Mouse (Mus musculus): Measurements from ENCODE around the gene Prkaa1. TPM values are rescaled to one million over a fixed set of nuclear protein-coding genes. Genes with fewer than 3 reads are reported as not detected.
A peak's percentile ranks its signal among the peaks of the same experiment; 100 is the strongest.

The Prkaa1 gene
- polyA plus RNA-seq, 1 experiment from 2014 or later: 12.9 TPM

DNA sequence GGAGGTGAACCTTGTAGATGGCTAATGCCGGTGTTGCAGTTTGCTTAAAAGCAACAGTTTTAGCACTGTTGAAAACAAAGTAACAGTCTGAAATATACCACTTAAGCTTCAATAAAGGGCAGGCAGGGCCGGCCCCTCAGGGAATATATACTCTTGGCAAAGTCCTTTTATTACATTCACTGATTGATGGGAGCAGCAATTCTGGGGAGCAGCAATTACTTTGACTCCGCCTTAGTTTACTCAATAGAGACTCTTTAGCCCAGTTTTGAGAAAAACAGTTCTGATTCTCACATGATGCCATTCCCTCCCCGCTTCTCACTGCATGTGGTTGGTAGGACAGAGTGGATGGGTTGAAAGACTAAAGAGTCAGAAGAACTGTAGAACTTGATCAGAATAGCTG, 5.5 kb downstream of the Prkaa1 start:
- no peaks in the 10 kb centered on the region for H3K9me3 ChIP-seq (replicated peaks; ENCODE audit: control insufficient read depth, low read length, poor library complexity, severe bottlenecking)
- H3K9ac ChIP-seq (ENCODE audit: low read depth, low read length): no peak overlapping the region
- peaks cover 20% of the 10 kb centered on the region for H3K4me1 ChIP-seq (ENCODE audit: control insufficient read depth, insufficient read depth, low read length)
- ATAC-seq: no peak
- no peaks in the 10 kb centered on the region for H3K36me3 ChIP-seq (ENCODE audit: control insufficient read depth, insufficient read depth, low read length)
- H3K4me3 ChIP-seq (ENCODE audit: low read depth, low read length): no peak overlapping the region
- no peak overlapping the region for H3K4me2 ChIP-seq (ENCODE audit: low read length)
- no peak overlapping the region for H3K27ac ChIP-seq (ENCODE audit: low read length)
- no peaks in the 10 kb centered on the region for H3K27me3 ChIP-seq (ENCODE audit: control insufficient read depth, insufficient read depth, low read depth, low read length)
- WGBS: 80% methylated on average over 4 of the region's 4 CpGs

DNA sequence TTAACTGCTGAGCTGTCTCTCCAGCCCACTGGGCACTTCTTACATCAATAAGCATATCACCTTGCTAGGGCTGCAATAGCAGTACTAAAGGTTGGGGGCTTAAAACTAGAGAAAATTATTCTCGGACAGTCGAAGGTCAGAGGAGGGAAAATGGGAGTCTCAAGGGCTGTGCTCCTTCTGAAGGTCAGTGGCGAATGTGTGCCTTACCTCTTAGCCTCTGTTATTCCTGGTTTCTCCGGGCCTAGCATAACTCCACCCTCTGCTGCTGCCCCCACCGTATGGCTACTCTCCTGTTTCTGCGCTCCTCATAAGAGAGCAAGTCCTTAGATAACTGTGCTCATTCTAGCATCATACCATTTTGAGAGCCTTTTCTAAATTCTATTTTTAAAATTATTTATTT, 8.5 kb downstream of the Prkaa1 start:
- Histone ChIP-seq H3K9me3 (replicated peaks; ENCODE audit: control insufficient read depth, low read length, poor library complexity, severe bottlenecking) (no peaks in the 10 kb centered on the region), H3K27me3 (ENCODE audit: control insufficient read depth, insufficient read depth, low read depth, low read length) (no peaks in the 10 kb centered on the region), H3K4me3 (ENCODE audit: low read depth, low read length) (no peak overlapping the region), H3K36me3 (ENCODE audit: control insufficient read depth, insufficient read depth, low read length) (no peaks in the 10 kb centered on the region), H3K4me1 (ENCODE audit: control insufficient read depth, insufficient read depth, low read length) (peaks cover 12% of the 10 kb centered on the region; the same call in 1 of the 2 replicates), H3K27ac (ENCODE audit: low read length) (no peak overlapping the region), H3K9ac (ENCODE audit: low read depth, low read length) (no peak overlapping the region), H3K4me2 (ENCODE audit: low read length) (no peak overlapping the region)
- 95% methylated on average over 6 of the region's 6 CpGs for WGBS
- ATAC-seq: no peak

DNA sequence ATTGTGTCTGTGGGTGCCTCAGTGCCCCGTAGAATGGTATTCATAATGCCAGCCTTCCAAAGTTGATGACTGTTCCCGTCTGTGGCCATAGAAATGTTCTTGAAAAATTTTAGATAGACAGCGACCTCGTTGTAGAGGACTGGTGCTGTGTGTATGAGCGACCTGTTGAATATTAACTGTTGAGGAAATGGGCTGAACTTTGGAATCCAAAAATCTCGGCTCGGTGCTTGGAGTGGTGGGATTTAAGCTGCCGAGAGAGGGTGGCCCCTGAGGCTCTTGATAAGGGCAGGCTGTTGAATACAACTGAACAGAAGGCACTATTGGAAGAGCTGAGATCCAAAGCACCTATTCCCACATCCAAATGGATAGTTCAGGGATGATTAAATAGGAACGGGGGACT, 11.0 kb downstream of the Prkaa1 start:
- Histone ChIP-seq H3K9me3 (replicated peaks; ENCODE audit: control insufficient read depth, low read length, poor library complexity, severe bottlenecking) (no peaks in the 10 kb centered on the region), H3K9ac (ENCODE audit: low read depth, low read length) (no peak overlapping the region), H3K27ac (ENCODE audit: low read length) (no peak overlapping the region), H3K4me1 (ENCODE audit: control insufficient read depth, insufficient read depth, low read length) (peaks cover 5% of the 10 kb centered on the region; the same call in 1 of the 2 replicates), H3K4me3 (ENCODE audit: low read depth, low read length) (no peak overlapping the region), H3K36me3 (ENCODE audit: control insufficient read depth, insufficient read depth, low read length) (no peaks in the 10 kb centered on the region), H3K27me3 (ENCODE audit: control insufficient read depth, insufficient read depth, low read depth, low read length) (no peaks in the 10 kb centered on the region), H3K4me2 (ENCODE audit: low read length) (no peak overlapping the region)
- no peak for ATAC-seq
- WGBS: 84% methylated on average over 9 of the region's 9 CpGs

DNA sequence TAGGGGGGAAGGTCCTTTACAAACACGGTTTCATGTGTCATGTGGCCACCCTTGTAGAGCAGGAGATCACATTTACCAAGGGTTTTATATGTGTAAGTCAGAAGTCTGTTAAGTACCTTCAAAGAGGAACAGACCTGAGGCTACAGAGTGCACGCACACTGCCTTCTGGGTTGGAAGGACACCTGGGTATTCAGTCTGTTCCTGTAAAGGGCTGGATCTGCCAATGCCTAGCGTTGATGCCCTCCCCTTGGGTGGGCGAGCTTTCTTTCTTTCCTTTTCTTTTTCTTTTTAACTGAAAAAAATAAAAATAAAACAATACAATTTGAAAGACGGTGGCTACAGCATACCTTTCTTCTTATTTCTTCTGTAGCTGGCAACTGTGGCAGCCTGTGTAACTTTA, 11.4 kb downstream of the Prkaa1 start:
- WGBS: 69% methylated on average over 5 of the region's 5 CpGs
- no peak overlapping the region for H3K9ac ChIP-seq (ENCODE audit: low read depth, low read length)

DNA sequence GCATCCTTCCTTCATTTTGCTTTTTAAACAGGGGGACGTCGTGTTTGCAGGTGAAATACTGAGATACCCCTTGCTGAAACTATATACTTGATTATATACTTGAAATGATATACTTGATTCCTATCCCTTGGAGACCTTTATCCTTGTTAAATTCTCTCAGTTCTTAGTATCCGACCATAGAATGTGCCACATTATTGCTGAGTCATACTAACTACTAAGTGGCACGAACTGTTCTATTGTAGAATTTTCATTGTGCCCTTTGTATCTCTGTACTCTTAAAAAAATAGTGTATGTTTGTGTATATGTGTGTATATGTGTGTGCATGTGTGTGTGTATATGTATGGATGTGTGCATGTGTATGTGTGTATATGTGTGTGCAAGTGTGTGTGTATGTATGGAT, 12.7 kb downstream of the Prkaa1 start:
- ATAC-seq: no peak

More for the DNA sequence above, 11.4 kb downstream of the Prkaa1 start:
- H3K4me3 ChIP-seq (ENCODE audit: low read depth, low read length): no peak overlapping the region
- peaks cover 5% of the 10 kb centered on the region; the same call in 1 of the 2 replicates for H3K4me1 ChIP-seq (ENCODE audit: control insufficient read depth, insufficient read depth, low read length)
- H3K9me3 ChIP-seq (replicated peaks; ENCODE audit: control insufficient read depth, low read length, poor library complexity, severe bottlenecking): no peaks in the 10 kb centered on the region
- H3K36me3 ChIP-seq (ENCODE audit: control insufficient read depth, insufficient read depth, low read length): no peaks in the 10 kb centered on the region
- no peak overlapping the region for H3K27ac ChIP-seq (ENCODE audit: low read length)
- no peaks in the 10 kb centered on the region for H3K27me3 ChIP-seq (ENCODE audit: control insufficient read depth, insufficient read depth, low read depth, low read length)
- no peak overlapping the region for H3K4me2 ChIP-seq (ENCODE audit: low read length)
- ATAC-seq: no peak

DNA sequence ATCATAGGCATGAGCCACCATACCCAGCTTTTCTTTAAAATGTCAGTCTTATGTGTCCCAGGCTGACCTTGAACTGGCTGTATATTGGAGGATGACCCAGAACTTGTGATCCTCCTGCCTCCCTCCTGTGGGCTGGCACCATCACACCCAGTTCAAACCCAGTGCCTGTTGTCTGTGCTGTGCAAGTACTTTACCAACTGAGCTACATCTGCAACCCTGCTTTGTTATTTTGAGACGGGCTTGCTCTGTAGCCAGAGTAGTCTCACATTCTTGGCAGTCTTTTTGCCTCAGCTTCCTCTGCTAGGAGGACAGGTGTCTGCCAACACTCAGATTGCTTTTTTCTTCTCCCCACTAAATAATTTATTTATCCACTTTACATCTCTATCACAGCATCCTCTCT, 13.7 kb downstream of the Prkaa1 start:
- no peak overlapping the region for H3K27ac ChIP-seq (ENCODE audit: low read length)
- no peaks in the 10 kb centered on the region for H3K36me3 ChIP-seq (ENCODE audit: control insufficient read depth, insufficient read depth, low read length)
- 68% methylated on average over 1 of the region's 1 CpGs for WGBS
- H3K27me3 ChIP-seq (ENCODE audit: control insufficient read depth, insufficient read depth, low read depth, low read length): no peaks in the 10 kb centered on the region
- no peak overlapping the region for H3K4me2 ChIP-seq (ENCODE audit: low read length)
- no peaks in the 10 kb centered on the region for H3K9me3 ChIP-seq (replicated peaks; ENCODE audit: control insufficient read depth, low read length, poor library complexity, severe bottlenecking)
- H3K4me3 ChIP-seq (ENCODE audit: low read depth, low read length): no peak overlapping the region
- ATAC-seq: 0 out of 2 replicates have a peak, but pooled peaks have one; percentile 5
- no peak overlapping the region for H3K9ac ChIP-seq (ENCODE audit: low read depth, low read length)
- peaks cover 5% of the 10 kb centered on the region; the same call in 1 of the 2 replicates for H3K4me1 ChIP-seq (ENCODE audit: control insufficient read depth, insufficient read depth, low read length)

More for the DNA sequence above, 12.7 kb downstream of the Prkaa1 start:
- 86% methylated on average over 4 of the region's 4 CpGs for WGBS
- Histone ChIP-seq H3K9ac (ENCODE audit: low read depth, low read length) (no peak overlapping the region), H3K27me3 (ENCODE audit: control insufficient read depth, insufficient read depth, low read depth, low read length) (no peaks in the 10 kb centered on the region), H3K4me2 (ENCODE audit: low read length) (no peak overlapping the region), H3K4me1 (ENCODE audit: control insufficient read depth, insufficient read depth, low read length) (peaks cover 5% of the 10 kb centered on the region; the same call in 1 of the 2 replicates), H3K9me3 (replicated peaks; ENCODE audit: control insufficient read depth, low read length, poor library complexity, severe bottlenecking) (no peaks in the 10 kb centered on the region), H3K27ac (ENCODE audit: low read length) (no peak overlapping the region), H3K36me3 (ENCODE audit: control insufficient read depth, insufficient read depth, low read length) (no peaks in the 10 kb centered on the region), H3K4me3 (ENCODE audit: low read depth, low read length) (no peak overlapping the region)

DNA sequence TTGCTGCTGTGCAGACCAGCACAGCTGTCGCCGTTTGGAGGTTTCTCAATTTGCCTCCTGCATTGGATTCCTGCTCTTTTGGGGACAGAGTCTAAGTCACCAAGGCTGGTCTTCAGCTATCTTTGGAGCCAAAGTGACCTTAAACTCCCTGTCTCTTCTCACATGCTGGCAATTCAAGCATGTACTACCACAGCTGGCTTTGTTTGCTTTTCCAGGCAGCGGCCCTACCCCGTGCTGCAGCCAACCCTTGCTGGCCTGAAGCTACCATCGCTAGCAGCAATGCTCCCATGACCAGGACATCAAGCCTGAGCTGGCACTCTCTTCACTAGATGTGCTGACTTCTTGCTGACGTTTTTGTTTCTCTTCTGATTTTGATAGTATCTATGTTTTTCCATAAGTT, 15.2 kb downstream of the Prkaa1 start:
- no peak overlapping the region for H3K9ac ChIP-seq (ENCODE audit: low read depth, low read length)
- no peak for ATAC-seq
- no peak overlapping the region for H3K27ac ChIP-seq (ENCODE audit: low read length)
- H3K9me3 ChIP-seq (replicated peaks; ENCODE audit: control insufficient read depth, low read length, poor library complexity, severe bottlenecking): no peaks in the 10 kb centered on the region
- H3K4me3 ChIP-seq (ENCODE audit: low read depth, low read length): no peak overlapping the region
- no peaks in the 10 kb centered on the region for H3K27me3 ChIP-seq (ENCODE audit: control insufficient read depth, insufficient read depth, low read depth, low read length)
- peaks cover 6% of the 10 kb centered on the region; the same call in 1 of the 2 replicates for H3K36me3 ChIP-seq (ENCODE audit: control insufficient read depth, insufficient read depth, low read length)
- H3K4me2 ChIP-seq (ENCODE audit: low read length): no peak overlapping the region
- 88% methylated on average over 6 of the region's 6 CpGs for WGBS
- peaks cover 5% of the 10 kb centered on the region; the same call in 1 of the 2 replicates for H3K4me1 ChIP-seq (ENCODE audit: control insufficient read depth, insufficient read depth, low read length)

DNA sequence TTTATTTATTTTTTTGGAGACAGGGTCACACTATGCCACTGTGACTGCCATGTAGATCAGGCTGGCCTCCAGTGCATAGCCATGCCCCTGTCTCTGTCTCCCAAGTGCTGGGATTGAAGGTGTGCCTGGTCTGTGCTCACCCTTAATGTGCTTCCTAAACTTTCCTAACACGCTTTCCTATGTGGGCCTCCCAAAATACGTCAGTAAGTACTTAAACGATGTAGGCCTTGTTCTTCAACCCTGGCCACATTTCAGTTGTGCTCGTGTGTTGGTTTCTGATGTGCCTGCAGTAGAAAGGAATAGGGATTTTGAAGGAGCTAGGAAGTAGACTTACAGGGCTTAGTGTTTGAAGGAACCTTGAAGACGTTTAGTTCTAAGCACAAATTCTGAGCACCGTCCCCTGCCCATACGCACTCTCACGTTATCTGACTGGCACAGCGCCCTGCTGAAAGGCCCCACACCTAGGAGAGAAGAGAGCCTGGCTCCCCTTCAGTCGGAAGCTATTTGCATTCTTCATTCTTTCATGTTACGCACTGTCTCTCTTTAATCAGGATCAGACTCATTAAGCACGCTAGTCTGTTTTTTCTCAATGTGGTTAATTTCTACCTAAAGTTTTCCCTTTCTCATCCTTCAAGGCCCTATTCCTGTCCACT, 21.6 kb downstream of the Prkaa1 start:
- WGBS: 90% methylated on average over 12 of the region's 12 CpGs
- no peak overlapping the region for H3K4me3 ChIP-seq (ENCODE audit: low read depth, low read length)
- H3K36me3 ChIP-seq (ENCODE audit: control insufficient read depth, insufficient read depth, low read length): peaks cover 14% of the 10 kb centered on the region
- H3K4me2 ChIP-seq (ENCODE audit: low read length): no peak overlapping the region
- no peak for ATAC-seq
- H3K9ac ChIP-seq (ENCODE audit: low read depth, low read length): no peak overlapping the region
- no peaks in the 10 kb centered on the region for H3K4me1 ChIP-seq (ENCODE audit: control insufficient read depth, insufficient read depth, low read length)
- no peaks in the 10 kb centered on the region for H3K27me3 ChIP-seq (ENCODE audit: control insufficient read depth, insufficient read depth, low read depth, low read length)
- H3K9me3 ChIP-seq (replicated peaks; ENCODE audit: control insufficient read depth, low read length, poor library complexity, severe bottlenecking): no peaks in the 10 kb centered on the region
- H3K27ac ChIP-seq (ENCODE audit: low read length): no peak overlapping the region

DNA sequence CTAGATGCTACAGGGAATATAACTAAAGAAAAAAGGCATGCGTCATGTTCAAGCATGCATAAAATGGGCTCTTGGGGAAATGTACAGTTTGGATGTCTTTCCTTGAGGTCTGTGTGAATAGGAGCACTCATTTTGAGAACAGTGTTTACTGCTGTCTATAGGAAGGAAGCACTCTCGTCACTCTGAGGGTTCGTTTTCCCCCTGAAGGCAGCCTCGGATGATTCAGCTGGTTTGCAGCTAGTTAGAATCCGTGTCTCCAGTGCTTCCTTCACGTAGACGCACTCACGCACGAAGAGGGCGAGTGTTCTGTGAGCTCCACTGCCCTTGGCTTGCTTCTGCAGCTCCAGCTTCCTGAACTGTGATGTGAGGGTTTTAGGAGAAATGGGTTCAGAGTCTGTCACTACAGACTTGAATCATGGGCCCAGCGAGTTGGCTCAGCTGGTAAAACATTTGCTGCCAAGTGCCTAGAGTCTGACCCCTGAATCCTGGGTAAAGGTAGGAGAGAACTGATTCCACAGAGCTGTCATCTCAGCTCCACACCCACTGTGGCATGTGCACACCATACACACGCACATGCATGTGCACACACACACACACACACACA, 29.7 kb downstream of the Prkaa1 start:
- Histone ChIP-seq H3K4me3 (ENCODE audit: low read depth, low read length) (no peak overlapping the region), H3K9ac (ENCODE audit: low read depth, low read length) (no peak overlapping the region), H3K4me2 (ENCODE audit: low read length) (no peak overlapping the region), H3K4me1 (ENCODE audit: control insufficient read depth, insufficient read depth, low read length) (no peaks in the 10 kb centered on the region), H3K9me3 (replicated peaks; ENCODE audit: control insufficient read depth, low read length, poor library complexity, severe bottlenecking) (no peaks in the 10 kb centered on the region), H3K27ac (ENCODE audit: low read length) (no peak overlapping the region), H3K27me3 (ENCODE audit: control insufficient read depth, insufficient read depth, low read depth, low read length) (no peaks in the 10 kb centered on the region), H3K36me3 (ENCODE audit: control insufficient read depth, insufficient read depth, low read length) (peaks cover 22% of the 10 kb centered on the region)
- WGBS: 94% methylated on average over 12 of the region's 12 CpGs
- ATAC-seq: no peak

All from midbrain, embryonic 16.5 days (tissue).